Mouse (Mus musculus) liver, adult (tissue): ENCODE measurements around the gene Dpm2.

ENCODE experiments used
- GATA4 ChIP-seq: IDR thresholded peaks from 2 replicates; pipeline ENCODE4 v1.6.1; 2014; ENCODE audit warnings: mild to moderate bottlenecking, low read length; ENCODE audit not compliant: insufficient replicate concordance

Dpm2 gene

DNA sequence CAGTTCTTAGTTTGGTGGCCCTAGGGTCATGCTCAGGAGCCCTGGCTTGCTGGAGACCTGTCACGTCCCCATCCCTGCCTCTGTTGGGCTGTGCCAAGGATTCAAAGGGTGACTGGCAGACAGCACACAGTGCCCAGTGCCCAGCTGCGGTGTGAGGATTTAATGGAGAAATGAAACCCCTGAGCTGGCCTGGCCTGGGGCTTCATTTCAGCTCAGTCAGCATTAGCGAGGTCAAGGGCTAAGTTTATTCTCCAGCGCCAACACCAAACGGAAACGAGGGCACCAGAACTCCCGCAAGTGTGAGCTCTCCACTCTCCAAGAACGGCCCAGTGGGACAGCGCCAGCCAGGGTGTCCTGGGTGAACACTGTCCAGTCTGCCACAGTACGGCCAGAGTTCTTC lies 19.6 kb downstream of the Dpm2 start:
- no peak for TF ChIP-seq GATA4

DNA sequence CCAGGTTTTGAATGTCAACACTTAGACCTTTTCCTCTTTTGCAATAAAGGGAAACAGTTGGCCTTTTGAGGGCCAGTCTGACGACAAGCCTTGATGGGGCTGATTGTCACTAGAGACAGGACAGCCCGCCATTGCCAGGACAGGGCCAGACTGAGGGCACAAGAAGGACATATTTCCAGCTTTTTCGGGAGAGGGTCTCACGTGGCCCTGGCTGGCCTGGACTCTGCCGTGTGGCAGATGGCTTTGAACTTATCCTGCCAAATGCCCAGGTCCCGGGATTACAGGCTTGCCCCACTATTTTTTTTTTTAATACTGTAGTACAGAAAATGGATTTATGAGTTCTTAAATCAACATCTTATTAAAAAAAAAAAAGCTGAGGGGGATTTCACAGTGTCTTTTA lies 20.6 kb downstream of the Dpm2 start:
- TF ChIP-seq GATA4 = no peak

DNA sequence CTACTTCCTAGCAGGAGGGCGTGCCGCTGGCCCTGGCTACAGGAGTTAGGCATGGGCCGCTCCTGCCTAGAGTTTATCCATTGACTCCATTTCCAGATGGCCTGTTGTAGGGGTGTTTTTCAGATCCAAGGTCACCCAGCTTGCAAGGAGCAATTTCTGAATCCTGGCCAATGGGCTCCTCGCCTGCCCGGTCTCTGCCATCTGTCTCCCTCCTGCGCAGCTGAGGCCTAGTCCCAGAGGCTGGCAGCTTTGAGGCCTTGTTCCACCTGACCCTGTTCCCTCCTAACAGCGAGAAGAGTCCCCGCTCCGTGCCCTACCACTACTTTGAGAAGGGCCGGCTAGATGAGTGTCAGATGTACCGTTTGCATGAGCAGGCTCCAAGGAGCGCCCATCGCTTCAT lies 26.1 kb downstream of the Dpm2 start:
- TF ChIP-seq GATA4 = no peak

DNA sequence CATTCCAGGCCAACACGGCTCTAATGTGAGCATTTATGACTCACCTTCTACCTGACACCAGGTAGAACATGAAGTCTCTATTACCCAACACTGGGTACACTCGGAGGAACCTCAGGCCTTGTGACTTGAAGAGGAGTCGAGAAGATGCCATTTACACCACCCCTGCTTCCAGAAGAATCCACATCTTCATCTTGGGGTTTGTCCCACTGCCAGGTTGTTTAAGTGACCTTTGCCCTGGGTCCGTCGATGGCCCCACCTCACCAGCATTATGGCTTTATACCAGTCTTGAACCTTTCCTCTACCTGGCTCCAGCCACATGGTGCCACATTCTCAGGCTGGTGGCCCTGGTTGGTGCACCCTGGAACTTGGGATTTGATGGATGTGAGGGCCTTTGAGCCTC lies 26.6 kb downstream of the Dpm2 start:
- TF ChIP-seq GATA4 = no peak

DNA sequence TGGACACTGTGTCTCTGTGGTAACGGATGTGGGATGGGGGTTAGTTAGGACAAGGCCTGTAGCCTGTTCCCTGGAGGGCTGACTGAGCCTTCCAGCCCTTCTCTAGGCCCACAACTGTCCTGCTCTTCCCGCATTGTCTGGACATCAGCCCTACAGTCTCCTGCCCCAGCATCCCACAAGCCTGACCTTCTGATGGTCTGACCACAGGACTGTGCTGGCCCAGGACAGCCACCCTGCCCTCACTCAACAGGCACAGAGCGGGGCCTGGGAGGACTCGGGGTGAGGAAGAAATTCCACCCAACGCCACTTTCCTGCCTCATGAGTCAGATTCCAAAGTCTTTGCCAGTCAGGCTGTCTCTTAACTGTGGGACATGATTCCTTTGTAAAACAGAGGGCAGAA lies 27.0 kb downstream of the Dpm2 start:
- no peak for TF ChIP-seq GATA4

DNA sequence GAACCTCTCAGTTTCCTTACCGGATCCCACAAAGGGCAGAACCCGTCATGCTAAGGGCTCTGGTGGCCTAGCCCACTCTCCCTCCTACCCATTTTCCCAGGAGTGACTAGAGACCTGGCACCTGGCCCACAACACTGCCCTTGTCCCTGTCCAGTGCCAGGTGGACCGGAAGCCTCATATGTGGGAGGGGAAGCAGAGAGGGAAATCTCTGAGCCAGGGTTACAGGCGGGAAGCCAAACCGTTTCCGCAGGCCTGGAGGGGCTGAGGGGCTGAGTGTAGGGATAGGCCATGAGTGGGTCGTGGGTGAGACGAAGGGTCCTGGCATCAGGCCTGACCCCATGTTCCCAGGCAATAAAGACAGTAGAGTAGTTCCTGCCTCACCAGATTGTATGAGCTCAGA lies 27.8 kb downstream of the Dpm2 start:
- TF ChIP-seq GATA4 = no peak

DNA sequence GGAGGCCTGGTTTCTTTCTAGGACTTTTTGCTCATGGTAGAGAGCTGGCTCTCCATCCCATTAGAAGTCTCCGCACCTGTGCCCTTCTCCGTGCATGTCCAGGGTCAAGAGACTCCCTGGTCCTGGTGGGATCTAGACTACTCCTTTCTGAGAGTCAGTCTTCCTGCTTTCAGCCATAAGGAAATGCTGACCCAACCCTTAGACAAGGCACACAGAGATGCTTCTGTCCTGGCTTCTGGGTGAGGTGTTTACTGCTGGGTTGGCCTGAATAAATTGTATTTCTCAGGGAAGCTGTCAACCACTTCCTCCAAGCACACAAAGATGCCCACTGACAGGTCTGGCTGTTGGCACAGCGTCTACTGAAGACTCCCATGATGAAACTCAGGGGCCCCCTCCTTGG lies 28.8 kb downstream of the Dpm2 start, which contains the start of gene St6galnac6:
Gene St6galnac6, plus strand, starts transcription at position 301 of the 400 bp plus-strand sequence.
- no peak for TF ChIP-seq GATA4

DNA sequence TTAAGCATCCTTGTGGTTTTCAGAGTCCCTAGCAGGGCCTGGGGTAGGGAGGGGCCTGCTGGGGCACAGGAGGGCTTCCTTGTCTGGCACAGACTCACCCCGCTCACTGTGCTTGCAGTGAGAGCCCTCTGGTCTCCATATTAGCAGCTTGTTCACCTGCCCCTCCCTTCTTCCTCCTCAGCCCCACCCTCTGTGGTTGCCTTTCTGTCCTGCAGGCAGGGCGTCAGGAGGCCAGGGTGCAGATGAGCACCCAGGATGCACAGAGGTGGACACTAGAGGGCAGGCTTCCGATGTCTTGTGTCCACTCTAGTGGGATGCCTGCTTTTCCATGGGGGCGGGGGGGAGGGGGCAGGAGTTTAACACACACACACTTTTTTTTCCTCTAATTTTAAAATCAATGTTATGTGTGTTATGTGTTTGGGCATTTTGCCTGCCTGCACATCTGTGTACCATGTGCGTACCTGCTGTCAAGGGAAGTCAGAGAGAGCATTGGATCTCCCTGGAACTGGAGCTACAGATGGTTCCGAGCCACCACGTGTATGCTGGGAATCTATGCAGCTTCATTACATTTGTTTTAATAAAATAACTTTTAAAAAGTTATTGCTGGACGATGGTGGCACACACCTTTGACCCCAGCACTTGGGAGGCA lies 30.9 kb downstream of the Dpm2 start:
- no peak for TF ChIP-seq GATA4

DNA sequence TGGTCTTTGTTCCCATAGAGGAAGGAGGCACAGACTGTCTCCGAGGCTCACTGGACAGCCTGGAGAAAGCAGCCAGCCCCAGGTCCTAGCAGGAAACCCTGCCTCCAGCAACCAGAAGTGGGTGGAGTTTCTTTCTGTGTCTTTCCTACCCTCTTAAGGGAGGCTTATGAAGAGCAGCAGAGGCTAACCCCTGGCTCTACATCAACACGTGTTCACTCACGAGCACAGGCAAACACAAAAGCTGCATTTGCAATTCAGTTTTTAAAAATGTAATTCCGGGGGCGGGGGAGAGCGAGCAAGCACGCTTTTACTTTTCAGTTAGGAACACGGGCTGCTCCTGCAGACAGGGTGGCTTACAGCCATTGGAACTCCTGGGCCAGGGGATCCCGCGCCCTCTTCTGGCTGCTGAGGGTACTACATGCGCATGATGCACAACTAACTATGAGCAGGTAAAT lies 32.0 kb downstream of the Dpm2 start:
- no peak for TF ChIP-seq GATA4

DNA sequence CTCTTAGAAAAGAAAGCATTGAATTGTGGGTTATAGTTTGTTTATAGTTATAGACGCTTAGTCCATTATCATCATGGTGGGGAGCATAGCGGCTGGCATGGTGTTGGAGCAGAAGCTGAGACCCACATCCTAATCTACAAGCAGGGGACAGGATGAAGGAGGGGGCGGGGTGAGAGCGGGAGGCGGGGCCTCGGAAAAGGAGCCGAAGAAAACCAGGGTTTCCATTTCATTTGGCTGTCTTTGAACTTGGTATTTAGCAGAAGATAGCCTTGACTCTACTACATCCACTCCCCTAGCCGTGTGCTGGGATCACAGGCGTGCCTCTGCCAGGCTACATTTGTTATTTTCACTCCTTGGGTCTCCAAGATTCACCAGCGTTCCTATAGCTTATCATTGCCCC lies 34.0 kb downstream of the Dpm2 start:
- no peak for TF ChIP-seq GATA4

DNA sequence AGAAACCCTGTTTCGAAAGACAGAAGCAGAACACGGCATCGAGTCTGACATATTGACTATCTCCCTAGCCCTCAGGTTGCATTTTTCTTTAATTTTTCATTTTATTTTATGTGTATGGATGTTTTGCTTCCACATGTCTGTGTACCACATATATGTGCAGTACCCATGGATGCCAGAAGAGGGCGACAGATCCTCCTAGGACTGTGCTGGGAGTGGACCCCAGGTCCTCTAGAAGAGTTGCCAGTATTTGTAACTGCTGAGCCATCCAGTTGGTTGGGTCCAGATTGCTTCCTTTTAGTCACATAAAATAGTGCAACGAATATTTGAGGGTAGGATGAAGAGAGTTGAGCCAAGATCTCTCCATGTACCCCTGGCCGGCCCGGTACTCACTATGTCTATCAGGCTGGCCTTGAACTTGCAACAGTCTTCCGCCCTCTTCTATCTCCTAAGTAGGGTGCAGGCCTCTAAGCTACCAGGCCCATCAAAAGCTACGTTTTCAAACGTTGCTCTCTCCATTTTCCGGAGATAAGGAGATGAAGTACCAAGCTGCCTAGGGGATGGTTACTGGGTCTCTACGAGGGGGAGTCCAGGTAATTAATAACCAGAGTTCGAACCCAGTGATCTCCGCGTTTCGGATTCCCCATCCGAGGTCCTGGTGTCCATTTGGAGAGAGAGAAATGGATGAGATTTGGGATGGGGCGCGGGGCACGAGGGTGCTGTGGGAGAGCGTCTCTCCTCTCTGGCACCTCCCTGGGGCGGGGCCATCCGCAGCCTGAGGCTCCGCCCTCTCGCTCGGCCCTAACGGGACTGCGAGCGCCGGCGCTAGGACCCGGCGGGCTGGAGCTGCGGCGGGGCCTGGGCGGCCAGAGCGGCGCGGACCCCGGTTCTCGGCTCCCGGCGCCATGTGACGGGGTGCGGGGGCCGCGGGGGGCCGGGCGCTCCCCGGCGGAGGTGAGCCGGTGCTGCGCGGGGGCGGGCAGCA lies 35.8 kb downstream of the Dpm2 start:
- TF ChIP-seq GATA4 = no peak; the same call in 1 of the 2 replicates

DNA sequence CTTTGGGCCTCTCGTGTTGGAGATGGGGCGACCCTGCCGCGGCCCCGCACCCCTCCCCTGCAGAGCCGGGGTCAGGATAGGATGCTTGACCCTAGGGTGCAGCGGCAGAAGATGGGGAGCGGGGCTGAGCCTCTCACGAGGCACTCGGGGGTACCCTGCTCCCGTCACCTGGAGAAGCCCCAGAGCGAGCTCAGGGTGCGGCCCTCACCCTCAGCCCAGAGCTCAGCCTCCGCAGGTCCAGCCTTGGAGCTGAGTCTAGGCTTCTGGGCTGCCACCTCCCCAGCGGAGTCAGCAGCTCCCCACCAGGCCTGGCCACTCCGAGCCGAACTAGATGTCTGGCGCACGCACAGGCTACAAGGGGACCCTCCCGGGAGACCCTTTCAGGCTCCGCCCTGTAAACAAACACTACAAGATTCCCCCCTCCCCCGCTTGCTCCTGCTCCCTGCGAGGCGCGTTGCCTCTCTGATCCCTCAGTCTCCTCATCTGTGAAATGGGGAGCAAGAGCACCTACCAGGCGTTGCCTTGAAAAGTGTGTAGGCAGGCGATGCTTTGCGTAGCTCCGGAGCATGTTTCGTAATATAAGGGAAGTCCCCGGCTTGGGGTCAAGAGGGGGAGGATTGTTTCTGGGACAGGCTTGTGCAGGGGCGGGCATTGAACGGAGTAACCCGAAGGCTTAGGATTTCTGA lies 36.7 kb downstream of the Dpm2 start:
- TF ChIP-seq GATA4 = no peak

DNA sequence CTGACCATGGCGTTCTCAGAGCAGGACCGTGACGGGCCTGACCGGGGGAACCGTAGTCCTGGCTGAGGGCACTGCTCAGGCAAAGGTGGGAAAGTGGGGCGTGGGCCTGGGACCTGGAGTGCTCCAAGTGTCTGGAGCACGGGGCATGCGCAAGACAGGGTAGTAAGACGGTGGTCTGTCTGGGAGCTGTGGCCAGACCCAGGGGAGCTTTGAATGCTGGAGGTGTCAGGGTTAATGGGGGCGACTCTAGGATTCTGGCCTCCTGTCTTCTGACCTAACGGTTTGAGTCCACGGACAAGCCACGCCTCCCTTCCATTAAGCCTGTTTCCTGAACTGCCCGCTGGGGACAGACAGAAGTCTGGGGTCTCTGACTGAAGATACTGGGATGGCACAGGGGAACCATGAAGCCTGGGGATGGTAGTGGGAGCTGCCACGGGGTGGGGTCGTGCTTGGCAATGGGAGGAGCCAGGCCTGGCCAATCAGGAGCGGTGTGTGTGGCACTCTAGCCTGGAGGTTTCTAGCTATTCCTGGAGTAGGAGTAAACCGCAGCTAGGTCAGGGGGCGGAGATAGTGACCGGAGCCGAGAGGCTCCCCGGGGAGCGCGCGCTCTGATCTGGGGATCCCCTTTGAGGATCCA lies 37.6 kb downstream of the Dpm2 start:
- TF ChIP-seq GATA4 = no peak

DNA sequence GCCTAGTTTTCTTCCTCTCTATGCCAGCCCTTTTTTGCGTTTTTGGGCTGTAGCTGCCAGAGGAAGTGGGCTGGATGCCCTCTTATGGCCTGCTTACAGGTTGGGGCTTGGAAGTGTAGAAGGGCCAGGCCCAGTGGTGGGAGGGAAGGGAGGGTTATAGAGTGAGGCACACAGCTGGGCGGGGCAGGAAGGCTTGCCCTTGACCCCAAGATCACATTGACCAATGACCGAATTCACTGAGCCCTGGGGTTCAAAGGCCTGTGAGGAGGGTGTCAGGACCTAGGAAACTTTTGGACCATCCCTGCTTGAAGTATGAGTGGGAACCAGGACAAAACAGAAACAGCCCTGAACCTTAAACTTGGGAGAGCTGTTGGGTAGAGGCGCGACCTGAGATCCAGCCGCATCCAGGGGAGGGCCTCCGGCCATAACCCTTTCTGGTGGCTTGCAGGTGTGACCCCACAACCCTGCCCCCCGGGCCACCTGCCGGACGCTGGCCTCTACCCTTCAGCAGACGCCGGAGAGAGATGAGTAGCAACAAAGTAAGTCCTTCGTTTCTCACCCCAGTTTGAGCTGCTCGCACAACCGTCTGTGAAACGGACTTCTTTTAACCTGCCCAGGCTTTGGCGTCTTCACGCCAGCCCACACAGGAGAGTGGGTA lies 38.2 kb downstream of the Dpm2 start:
- TF ChIP-seq GATA4 = no peak
